Mouse (Mus musculus) neural tube, embryonic 14.5 days (tissue): ENCODE measurements at regions not wholly inside any gene's neighbourhood (a gene's known extent, or its start where the extent isn't known, plus 50 kb on each side); places are given as distances from the start of the nearest gene placed in this dataset.

Experiments used
- ATAC-seq: fragments of 200-750 bp; cut with Nextera tagmentation; 2 replicates; pipeline ENCODE4 v1.8.0; 2017; ENCODE audit warnings: low read depth, mild to moderate bottlenecking, moderate TSS enrichment, moderate library complexity
- H3K27ac ChIP-seq: fragments of 300-500 bp; sonication (generic); 2 replicates; pipeline ENCODE4 v1.5.1; 2014; ENCODE audit warnings: low read depth, mild to moderate bottlenecking, control low read depth, low read length, moderate library complexity, mixed read lengths
- H3K27me3 ChIP-seq: fragments of 300-500 bp; sonication (generic); 2 replicates; pipeline ENCODE4 v1.6.1; 2014; ENCODE audit warnings: low read length; ENCODE audit not compliant: control insufficient read depth, insufficient read depth
- H3K36me3 ChIP-seq: fragments of 300-500 bp; sonication (generic); 2 replicates; pipeline ENCODE4 v1.6.1; 2014; ENCODE audit warnings: low read length, mixed read lengths; ENCODE audit not compliant: control insufficient read depth, insufficient read depth
- H3K4me1 ChIP-seq: fragments of 300-500 bp; sonication (generic); 2 replicates; pipeline ENCODE4 v1.6.1; 2014; ENCODE audit warnings: low read length; ENCODE audit not compliant: control insufficient read depth, insufficient read depth
- H3K4me2 ChIP-seq: fragments of 300-500 bp; sonication (generic); 2 replicates; pipeline ENCODE4 v1.6.1; 2014; ENCODE audit warnings: mild to moderate bottlenecking, low read depth, low read length, control low read depth
- H3K4me3 ChIP-seq: fragments of 300-500 bp; sonication (generic); 2 replicates; pipeline ENCODE4 v1.5.1; 2014; ENCODE audit warnings: low read depth, low read length, control low read depth, mixed read lengths
- H3K9ac ChIP-seq: fragments of 300-500 bp; sonication (generic); replicated peaks from 2 replicates; pipeline ENCODE4 v1.6.1; 2014; ENCODE audit warnings: low read depth, mild to moderate bottlenecking, control low read depth, low read length, mixed read lengths
- H3K9me3 ChIP-seq: fragments of 300-500 bp; sonication (generic); 2 replicates; pipeline ENCODE4 v1.6.1; 2016; ENCODE audit warnings: low read length; ENCODE audit not compliant: control insufficient read depth
- WGBS: fragments of 180-500 bp; shearing (Covaris S2); extraction: QIAGEN DNeasy Blood & Tissue Kit; methylation state at CpG from one replicate; pipeline ENCODE4 v1.1.7; 2014; 5-methylcytosine and 5-hydroxymethylcytosine counted together

DNA sequence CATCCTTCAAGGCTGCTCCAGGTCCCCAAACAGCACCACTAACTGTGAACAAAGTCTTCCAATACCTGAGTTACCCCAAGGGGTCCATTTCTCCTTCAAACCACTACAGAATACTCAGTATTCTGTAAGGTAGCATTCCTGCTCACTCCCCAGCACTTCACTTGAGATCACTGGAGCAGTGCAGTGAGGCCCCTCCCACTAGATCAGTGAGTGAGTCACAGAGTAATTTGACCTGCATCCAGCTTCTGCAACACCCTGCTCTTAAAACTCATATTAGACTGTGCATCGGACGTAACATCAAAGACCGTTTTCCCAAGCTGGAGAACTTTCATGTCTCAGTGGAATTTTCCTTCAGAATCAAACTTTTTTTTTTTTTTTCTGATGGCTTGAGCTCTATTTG, 461.4 kb downstream of the Insc start:
- Histone ChIP-seq H3K9ac (no peak overlapping the region), H3K27me3 (no peaks in the 10 kb centered on the region)
- 80% methylated on average over 3 of the region's 3 CpGs for WGBS

GRCm38 (mm10) chr7:115206479-115207134, 463.1 kb downstream of the Insc start:
- no peak overlapping the region for H3K9ac ChIP-seq
- no peak for ATAC-seq
- no peaks in the 10 kb centered on the region for H3K27me3 ChIP-seq
- H3K27ac ChIP-seq: no peak overlapping the region
- H3K4me1 ChIP-seq: no peaks in the 10 kb centered on the region
- WGBS: 77% methylated on average over 9 of the region's 9 CpGs
- H3K36me3 ChIP-seq: no peaks in the 10 kb centered on the region
- H3K9me3 ChIP-seq: no peaks in the 10 kb centered on the region
- no peak overlapping the region for H3K4me3 ChIP-seq
- no peak overlapping the region for H3K4me2 ChIP-seq

More for the DNA sequence above, 461.4 kb downstream of the Insc start:
- H3K9me3 ChIP-seq: no peaks in the 10 kb centered on the region
- no peak overlapping the region for H3K4me2 ChIP-seq
- H3K27ac ChIP-seq: no peak overlapping the region
- ATAC-seq: no peak
- H3K4me3 ChIP-seq: no peak overlapping the region
- H3K4me1 ChIP-seq: no peaks in the 10 kb centered on the region
- no peaks in the 10 kb centered on the region for H3K36me3 ChIP-seq

DNA sequence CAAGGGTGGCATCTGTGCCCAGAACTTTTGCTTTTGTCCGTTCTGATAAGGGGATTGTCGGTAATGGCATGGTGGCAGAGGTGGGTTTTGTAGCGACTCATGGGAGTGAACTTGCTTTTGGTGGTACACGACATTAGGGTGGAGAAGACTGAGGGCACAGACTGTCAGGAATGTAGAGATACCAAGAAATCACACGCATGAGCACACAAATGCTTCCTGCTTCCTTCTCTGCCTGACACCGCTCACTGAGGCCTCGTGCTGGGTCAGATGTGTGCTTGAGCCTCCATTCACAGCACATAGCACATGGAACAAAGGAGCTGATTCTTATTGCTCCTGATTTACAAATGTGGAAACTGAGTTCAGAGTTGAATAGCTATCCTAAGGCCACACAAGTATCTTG, 465.3 kb downstream of the Insc start:
- no peak overlapping the region for H3K9ac ChIP-seq

GRCm38 (mm10) chr7:115210012-115210411, 466.5 kb downstream of the Insc start:
- no peak overlapping the region for H3K4me2 ChIP-seq
- H3K27me3 ChIP-seq: no peaks in the 10 kb centered on the region
- no peak overlapping the region for H3K9ac ChIP-seq
- 82% methylated on average over 2 of the region's 2 CpGs for WGBS
- H3K9me3 ChIP-seq: no peaks in the 10 kb centered on the region
- H3K27ac ChIP-seq: no peak overlapping the region
- H3K4me3 ChIP-seq: no peak overlapping the region
- H3K4me1 ChIP-seq: no peaks in the 10 kb centered on the region
- H3K36me3 ChIP-seq: no peaks in the 10 kb centered on the region
- ATAC-seq: no peak

More for the DNA sequence above, 465.3 kb downstream of the Insc start:
- H3K36me3 ChIP-seq: no peaks in the 10 kb centered on the region
- WGBS: 70% methylated on average over 7 of the region's 7 CpGs
- no peak overlapping the region for H3K4me2 ChIP-seq
- H3K9me3 ChIP-seq: no peaks in the 10 kb centered on the region
- H3K4me3 ChIP-seq: no peak overlapping the region
- H3K27me3 ChIP-seq: no peaks in the 10 kb centered on the region
- no peaks in the 10 kb centered on the region for H3K4me1 ChIP-seq
- no peak for ATAC-seq
- H3K27ac ChIP-seq: no peak overlapping the region

DNA sequence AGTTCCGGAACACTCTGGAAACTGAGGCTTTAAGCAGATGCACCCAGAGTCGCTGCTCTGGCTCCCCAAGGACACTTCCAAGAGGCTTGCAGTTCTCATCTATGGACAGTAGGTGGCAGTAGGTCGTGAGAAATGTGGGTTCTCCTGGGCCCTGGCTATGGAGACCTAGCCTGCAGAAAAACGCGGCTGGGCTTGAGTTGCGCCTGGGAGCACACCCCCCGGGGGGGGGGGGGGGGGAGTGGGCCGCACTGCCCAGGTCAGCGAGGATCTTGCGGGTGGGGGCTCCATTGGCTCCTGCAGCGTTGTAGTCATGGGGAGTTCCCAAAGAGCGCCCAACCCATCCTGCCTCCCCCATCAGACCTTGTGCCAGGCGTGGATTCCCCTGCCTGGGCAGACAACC, 473.3 kb downstream of the Insc start:
- H3K4me3 ChIP-seq: 0 out of 2 replicates have a peak overlapping the region, but pooled peaks have one; percentile 13
- no peaks in the 10 kb centered on the region for H3K27me3 ChIP-seq
- H3K9ac ChIP-seq: no peak overlapping the region; the same call in 1 of the 2 replicates
- H3K27ac ChIP-seq: no peak overlapping the region
- H3K36me3 ChIP-seq: no peaks in the 10 kb centered on the region
- 2% methylated on average over 11 of the region's 13 CpGs for WGBS
- H3K9me3 ChIP-seq: no peaks in the 10 kb centered on the region
- H3K4me1 ChIP-seq: peaks cover 6% of the 10 kb centered on the region; the same call in 1 of the 2 replicates
- peak; percentile 91 for ATAC-seq
- peak overlapping the region; percentile 51 for H3K4me2 ChIP-seq

- peak overlapping the region; percentile 51 for H3K4me2 ChIP-seq
- WGBS: 3% methylated on average over 5 of the region's 5 CpGs
- peak; percentile 22 for ATAC-seq
- no peak overlapping the region for H3K4me3 ChIP-seq
- H3K27me3 ChIP-seq: no peaks in the 10 kb centered on the region
- H3K9ac ChIP-seq: no peak overlapping the region; the same call in 1 of the 2 replicates
- H3K9me3 ChIP-seq: no peaks in the 10 kb centered on the region
- H3K27ac ChIP-seq: no peak overlapping the region
- H3K36me3 ChIP-seq: no peaks in the 10 kb centered on the region
- H3K4me1 ChIP-seq: peaks cover 6% of the 10 kb centered on the region; the same call in 1 of the 2 replicates
These were observed 473.8 kb downstream of the Insc start for GRCm38 (mm10) chr7:115217255-115217654.

- H3K4me1 ChIP-seq: peaks cover 6% of the 10 kb centered on the region; the same call in 1 of the 2 replicates
- H3K9ac ChIP-seq: no peak overlapping the region
- no peaks in the 10 kb centered on the region for H3K9me3 ChIP-seq
- no peaks in the 10 kb centered on the region for H3K36me3 ChIP-seq
- no peak overlapping the region for H3K4me3 ChIP-seq
- no peak overlapping the region for H3K27ac ChIP-seq
- H3K27me3 ChIP-seq: no peaks in the 10 kb centered on the region
- ATAC-seq: no peak
- WGBS: 31% methylated on average over 6 of the region's 6 CpGs
- no peak overlapping the region for H3K4me2 ChIP-seq
These were observed 474.2 kb downstream of the Insc start for GRCm38 (mm10) chr7:115217712-115218111.

DNA sequence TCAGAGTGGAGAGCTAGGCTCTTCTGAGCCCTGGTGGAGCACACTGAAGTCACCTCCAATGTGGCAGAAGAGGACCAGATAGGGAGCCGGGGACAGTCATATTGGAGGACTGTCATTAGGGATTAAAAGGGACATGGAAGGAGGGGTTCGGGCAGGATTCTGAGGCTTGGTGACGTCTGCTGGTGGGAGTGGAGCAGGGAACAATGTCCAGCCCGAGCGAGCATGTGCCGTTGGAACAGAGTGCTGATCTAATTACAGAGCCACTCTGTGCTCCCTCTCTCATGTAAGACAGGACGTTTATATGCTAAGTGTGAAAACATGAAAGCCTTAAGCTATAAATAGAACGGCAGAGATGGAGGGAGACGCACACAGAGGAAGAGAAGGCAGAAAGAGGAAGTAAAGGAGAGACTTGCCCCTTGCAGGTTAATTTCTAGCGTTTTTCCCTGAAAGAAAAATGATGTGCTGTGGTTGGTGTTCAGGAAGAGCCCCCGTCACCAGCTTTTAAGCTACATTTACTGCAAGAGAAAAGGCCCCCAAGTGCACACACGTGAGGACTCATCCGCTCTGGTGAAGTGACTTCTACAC, 475.2 kb downstream of the Insc start:
- Histone ChIP-seq H3K9me3 (no peaks in the 10 kb centered on the region), H3K27ac (no peak overlapping the region), H3K27me3 (no peaks in the 10 kb centered on the region), H3K4me1 (peaks cover 6% of the 10 kb centered on the region; the same call in 1 of the 2 replicates), H3K4me2 (no peak overlapping the region), H3K9ac (no peak overlapping the region), H3K36me3 (no peaks in the 10 kb centered on the region), H3K4me3 (no peak overlapping the region)
- WGBS: 29% methylated on average over 13 of the region's 13 CpGs
- no peak; the same call in 1 of the 2 replicates for ATAC-seq

GRCm38 (mm10) chr7:115222642-115223041, 479.1 kb downstream of the Insc start:
- no peak overlapping the region for H3K27ac ChIP-seq
- H3K4me2 ChIP-seq: no peak overlapping the region
- WGBS: 43% methylated on average over 5 of the region's 7 CpGs
- H3K9ac ChIP-seq: no peak overlapping the region
- H3K27me3 ChIP-seq: no peaks in the 10 kb centered on the region
- no peaks in the 10 kb centered on the region for H3K36me3 ChIP-seq
- 0 out of 2 replicates have a peak, but pooled peaks cover 2% of the 10 kb centered on the region for H3K4me1 ChIP-seq
- no peak for ATAC-seq
- H3K9me3 ChIP-seq: no peaks in the 10 kb centered on the region
- H3K4me3 ChIP-seq: no peak overlapping the region
